Mouse (Mus musculus) retina, embryonic 14.5 days (tissue): ENCODE results near the gene Atxn7l1.
A peak's percentile ranks its signal among the peaks of the same experiment; 100 is the strongest.

Experiments used
- DNase-seq: peaks from one replicate; pipeline ENCODE4 v3.0.0-alpha.2; 2015; ENCODE audit warnings: low spot score

Atxn7l1 gene

DNA sequence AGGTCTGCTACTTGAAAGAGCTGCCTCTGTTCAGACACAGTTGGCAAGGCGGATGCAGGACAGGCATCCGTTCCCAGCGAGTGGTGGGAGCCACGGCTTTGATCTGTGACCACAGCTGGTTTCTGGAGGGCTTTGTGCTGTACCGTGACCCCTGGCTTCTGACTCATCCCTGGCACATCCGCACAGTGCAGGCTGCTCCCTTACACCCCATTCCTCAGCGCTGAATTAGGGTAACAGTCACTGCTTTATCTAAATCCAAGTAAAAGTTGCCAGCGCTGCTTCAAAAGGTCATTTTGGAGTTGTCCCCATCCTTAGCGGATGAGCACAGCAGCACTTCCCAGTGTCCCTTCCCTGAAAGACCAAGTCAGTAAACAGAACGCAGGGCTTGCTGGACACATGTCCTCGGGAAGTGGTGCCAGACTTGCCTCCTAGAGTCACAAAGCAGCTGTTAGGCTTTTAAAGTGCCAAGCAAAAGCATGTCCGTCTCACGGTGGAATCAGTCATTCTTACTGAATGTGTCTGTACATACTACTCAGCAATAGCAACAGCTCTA lies 88.4 kb downstream of the Atxn7l1 start:
- no peak for DNase-seq

GRCm38 (mm10) chr12:33236344-33237049 lies 89.0 kb downstream of the Atxn7l1 start:
- no peak for DNase-seq

DNA sequence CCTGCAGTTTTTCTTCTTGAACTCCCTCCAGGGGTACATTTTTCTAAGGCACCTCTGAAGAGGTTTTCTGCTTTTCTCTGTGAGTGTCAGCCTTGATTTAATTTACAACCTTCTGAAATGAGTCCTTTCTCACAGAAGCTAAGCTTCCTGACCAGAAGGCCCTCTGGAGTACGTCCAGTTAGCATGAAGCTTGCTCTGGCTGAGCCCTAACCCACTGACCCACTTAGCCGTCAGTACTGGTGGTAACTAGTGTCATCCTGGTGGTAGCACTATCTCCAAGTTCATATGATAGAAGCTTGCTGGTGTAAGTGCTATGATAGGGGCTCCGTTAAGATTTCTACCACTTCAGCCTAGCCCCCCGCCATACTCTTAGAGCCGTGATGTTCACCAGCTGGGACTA lies 89.6 kb downstream of the Atxn7l1 start:
- no peak for DNase-seq

- DNase-seq = no peak
Measured at GRCm38 (mm10) chr12:33242679-33243078, 95.2 kb downstream of the Atxn7l1 start.

DNA sequence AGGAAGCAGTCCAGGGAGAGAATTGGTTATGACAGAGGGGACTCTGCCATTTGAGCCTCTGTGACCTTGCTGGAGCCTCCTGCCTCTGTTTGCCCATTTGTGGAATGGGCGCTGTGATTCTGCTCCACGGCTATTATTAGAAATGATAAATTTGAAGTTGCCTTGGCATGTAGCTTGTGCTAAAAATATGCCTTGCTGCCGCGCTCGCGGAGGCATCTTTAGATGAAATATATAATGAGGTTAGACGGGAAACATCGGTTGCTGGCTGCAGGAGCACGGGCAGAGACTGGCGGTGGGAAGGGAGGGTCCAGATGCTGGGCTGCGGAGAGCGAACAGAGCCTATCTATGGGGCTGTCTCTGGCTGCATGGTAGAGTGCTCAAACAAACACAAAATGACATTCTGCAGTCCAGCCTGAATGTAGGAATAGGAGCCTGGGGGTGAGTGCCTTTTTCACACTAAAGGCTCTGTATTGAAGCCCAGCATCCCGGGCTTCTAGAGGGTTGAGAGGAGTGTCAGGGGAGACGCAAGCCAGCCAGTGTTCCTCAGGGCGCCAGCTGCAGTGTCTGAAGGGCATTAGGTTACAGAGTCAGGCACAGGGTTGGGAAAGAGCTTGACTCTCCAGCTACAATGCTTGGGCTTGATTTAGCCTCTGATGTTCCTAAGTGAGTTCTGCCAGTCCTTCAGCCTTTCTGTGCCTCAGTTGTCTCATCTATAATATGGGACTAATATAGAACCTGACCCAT lies 96.8 kb downstream of the Atxn7l1 start:
- DNase-seq = no peak

DNA sequence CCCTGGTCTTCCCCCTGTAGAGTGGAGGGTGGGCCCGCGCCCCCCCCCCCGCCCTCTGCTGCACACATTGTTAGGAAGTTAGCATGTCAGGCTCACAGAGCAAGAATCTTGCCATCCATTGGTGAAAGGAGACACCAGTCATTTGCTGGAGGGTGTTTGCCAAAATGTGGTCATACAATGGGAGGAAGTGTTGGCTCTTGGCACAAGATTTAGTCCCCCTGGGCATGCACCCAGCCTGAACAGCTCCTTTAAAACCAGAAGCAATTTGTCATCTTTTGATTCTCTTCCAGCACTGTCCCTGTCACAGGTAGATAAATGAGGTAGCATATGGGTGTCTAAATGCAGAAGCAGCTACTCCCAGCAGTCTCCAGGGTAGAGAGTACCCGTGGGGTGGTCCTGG lies 98.0 kb downstream of the Atxn7l1 start:
- no peak for DNase-seq

DNA sequence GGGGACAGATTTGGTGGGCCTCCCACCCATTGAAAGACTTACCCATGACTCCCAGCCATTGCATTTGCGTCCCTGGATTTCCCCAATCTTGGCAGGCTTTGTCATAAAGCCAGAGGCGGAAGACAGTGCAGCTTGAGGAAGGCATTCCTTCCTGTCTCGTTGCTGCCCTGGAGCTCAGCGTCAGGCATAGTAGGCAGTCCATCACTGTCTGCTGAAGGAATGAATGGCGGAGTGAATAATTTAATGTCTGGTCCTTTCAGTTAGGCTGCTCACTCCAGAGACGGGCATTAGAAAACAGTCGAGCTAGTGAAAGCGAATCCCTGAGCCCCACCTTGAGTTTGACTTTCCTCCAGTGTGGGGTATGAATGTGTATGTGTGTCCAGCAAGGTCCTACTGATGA lies 99.4 kb downstream of the Atxn7l1 start:
- no peak for DNase-seq

DNA sequence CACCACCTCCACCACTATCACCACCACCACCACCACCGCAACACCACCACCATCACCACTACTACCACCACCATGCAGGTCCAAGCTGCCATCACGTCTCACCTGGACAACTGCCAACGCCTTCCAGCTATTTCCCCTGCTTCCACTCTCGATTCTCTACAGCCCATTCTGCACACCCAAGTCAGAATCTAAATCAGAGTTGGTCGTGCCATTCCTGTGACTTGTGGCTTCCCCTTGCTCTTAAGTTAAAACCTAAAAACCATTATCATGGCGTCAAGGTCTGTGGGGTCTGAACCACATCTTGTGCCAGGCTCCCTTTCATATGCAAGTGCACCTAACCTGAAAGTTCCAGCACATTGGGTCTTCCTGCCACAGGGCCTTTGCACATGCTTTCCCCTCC lies 102.7 kb downstream of the Atxn7l1 start:
- DNase-seq = no peak

GRCm38 (mm10) chr12:33251399-33251798 lies 103.9 kb downstream of the Atxn7l1 start:
- DNase-seq = no peak

GRCm38 (mm10) chr12:33252621-33253020 lies 105.1 kb downstream of the Atxn7l1 start:
- DNase-seq = no peak

DNA sequence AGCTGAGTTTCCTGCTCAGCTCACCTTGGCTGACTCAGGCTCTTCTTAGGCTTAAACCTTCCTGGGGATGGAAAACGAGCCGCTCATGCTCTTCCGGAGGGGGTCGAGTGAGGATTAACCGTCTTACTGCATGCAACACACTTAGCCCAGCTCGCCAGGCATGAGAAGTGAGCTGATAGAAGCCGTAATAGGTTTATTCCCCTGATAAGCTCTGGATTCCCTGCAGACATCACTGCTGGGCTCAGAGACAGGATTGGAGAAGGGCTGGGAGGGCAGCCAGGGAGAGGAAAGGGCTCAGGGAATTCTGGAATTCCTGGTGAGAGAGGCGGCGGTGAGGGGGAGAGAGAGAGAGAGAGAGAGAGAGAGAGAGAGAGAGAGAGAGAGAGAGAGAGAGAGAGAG lies 105.7 kb downstream of the Atxn7l1 start:
- peak; percentile 36 for DNase-seq

GRCm38 (mm10) chr12:33255256-33255655 lies 107.8 kb downstream of the Atxn7l1 start:
- DNase-seq = no peak

DNA sequence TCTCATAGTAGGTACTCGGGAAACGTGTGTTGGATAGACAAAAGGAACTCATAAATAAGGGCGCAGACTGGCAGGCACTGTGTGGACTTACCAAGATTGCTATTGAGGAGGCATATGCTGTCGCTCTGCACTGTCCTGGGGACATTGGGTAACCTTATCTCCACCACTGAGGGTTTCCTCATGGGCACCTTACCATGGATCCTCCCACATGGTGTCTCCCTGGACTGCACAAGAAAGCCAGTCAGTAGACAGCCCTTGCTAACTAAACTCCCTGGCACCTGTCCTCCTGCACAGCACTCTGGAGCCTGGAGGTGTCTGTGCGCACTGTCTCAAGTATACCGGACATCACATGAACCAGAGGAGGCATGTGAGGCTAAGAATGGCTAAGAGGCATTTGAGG lies 108.9 kb downstream of the Atxn7l1 start:
- no peak for DNase-seq

- no peak for DNase-seq
Measured at GRCm38 (mm10) chr12:33258995-33259529, 111.6 kb downstream of the Atxn7l1 start.

DNA sequence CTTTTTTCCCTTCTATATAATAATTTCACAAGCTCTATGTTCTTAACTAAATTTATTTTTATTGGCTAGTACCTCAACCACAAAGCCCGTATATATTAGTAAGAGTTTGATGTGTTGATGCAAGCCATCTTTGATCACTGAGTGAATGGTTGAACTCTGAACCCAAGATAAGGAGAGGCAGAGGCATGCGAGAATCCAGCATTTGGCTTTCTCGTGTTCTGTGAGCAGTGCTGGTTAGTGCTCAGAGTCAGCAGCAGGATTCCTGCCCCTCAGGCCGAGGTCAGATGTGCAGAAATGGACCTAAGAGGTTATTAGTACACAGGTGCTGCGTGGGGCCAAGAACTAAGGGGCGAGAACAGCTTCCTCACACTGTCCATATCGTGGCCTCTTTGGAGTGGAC lies 113.1 kb downstream of the Atxn7l1 start:
- DNase-seq = no peak

GRCm38 (mm10) chr12:33265877-33266276 lies 118.4 kb downstream of the Atxn7l1 start:
- peak; percentile 25 for DNase-seq

DNA sequence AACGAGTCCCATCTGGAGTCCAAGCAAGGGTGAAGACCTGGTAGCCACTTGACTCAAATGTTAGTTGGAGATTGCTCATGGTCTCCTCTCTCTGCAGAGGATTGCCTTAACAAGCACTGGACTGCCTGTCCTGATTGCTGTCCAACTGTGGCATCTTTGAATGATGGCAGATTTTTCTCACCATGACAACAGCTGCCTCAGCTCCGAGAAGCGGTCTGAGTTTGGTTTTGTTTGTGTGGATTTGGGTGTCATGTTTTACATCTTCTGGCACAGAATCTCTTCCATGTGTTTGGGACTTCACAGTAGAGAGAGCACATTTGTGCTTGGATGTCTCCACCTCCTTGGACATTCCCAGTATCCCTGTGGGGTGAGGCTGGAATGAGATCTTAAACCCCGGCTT lies 120.5 kb downstream of the Atxn7l1 start:
- DNase-seq = no peak

DNA sequence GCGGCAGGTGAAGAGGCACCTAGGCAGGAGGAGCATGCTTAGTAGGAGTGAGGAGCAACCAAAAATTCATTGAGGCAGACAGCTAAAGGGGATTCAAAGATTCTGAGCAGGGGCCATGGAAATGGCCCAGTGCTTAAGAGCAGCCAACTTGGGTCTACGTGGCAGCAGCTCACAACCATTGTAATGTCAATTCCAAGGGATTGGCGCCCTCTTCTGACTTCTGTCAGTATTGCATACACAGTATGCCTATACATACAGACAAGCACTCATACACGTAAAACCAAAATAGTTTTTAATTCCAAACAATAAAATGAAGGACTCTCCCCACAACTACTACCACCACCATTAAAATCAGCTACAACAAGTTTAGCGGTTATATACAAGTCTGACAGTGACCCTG lies 122.2 kb downstream of the Atxn7l1 start:
- DNase-seq = peak; percentile 46

DNA sequence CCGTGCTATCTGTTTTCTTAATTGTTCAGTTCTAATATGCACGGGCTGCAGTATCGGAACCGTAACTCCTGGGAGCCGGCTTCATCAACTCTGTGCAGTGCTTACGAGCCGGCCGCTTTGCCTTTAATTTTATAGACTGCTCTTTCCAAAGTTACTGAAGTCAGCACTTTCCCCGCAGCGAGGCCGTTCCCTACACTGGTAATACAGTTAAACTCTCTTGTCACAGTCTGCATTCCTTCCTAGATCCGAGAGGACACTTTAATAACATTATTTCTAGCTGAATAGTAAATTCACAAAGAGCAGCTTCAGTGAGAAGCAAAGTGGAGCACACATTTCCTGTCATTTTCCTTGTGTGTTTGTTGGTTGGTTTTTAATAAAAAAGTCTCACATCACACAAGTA lies 124.4 kb downstream of the Atxn7l1 start:
- peak; percentile 61 for DNase-seq

DNA sequence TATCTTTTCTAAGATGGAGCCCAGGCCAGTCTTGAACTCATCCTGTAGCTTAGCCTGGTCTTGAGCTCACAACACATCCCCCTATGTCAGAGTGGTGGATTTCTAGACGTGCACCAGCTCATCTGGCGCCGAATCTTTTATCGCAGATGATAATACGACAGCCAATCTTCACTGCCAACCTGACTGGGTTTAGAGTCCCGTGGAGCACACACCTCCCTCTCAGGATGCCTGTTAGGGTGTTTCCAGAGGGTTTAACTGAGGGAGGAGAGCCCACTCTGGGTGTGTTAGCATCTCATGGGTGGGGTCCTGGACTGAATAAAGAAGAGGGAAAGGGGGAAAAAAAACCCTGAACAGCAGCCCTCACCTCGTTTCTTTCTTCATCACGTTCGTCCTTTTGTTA lies 124.9 kb downstream of the Atxn7l1 start:
- DNase-seq = no peak

GRCm38 (mm10) chr12:33273147-33273546 lies 125.7 kb downstream of the Atxn7l1 start:
- no peak for DNase-seq

DNA sequence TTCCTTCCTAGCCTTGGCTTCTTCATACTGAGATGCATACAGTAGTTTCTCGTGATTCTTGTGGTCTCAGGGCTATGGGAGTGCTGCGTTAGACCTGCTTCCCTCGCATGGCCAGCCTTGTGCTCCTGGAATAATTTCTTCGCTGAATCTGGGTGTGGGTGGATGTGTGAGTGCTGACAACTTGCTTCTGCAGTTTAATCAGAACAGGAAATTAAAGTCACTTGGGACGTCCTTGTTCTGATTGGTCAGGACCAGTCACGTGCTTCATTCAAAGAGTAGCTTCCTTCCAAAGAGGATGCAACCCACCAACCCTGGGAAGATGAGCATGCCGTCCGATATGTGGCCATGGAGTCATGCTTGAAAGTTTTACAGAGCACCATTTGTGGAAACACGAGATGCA lies 126.2 kb downstream of the Atxn7l1 start:
- DNase-seq = no peak

DNA sequence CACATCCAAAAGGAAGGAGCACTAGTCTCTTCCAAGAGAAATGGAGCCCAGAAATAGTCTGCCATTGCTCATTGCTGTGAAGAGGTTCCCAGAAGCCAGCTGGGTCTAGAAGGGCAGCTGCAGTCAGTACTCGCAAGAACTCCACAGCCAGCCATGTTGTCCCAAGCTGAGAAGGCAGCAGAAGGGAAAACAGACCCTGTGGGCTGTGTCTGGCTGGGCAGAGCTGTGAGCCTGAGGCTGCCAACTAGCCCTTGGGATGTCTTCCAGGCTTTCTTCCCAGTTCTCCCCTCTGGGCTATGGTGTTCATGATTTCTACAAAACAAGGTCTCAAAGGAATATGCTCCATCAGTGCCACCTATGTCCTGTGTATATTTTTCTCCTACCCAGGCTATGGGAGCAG lies 128.5 kb downstream of the Atxn7l1 start:
- DNase-seq = no peak
